Mouse (Mus musculus) erythroblast, embryonic 14.5 days (primary cell): ENCODE data around the gene Kcnt1.

Source experiments
- GATA1 ChIP-seq: IDR thresholded peaks from 2 replicates; pipeline ENCODE4 v1.6.1; 2012; ENCODE audit warnings: low read length, inconsistent platforms, mixed read lengths
- TAL1 ChIP-seq: IDR thresholded peaks from 3 replicates; pipeline ENCODE4 v1.6.1; 2012; ENCODE audit warnings: low read length, inconsistent platforms, mixed read lengths

- TF ChIP-seq TAL1, result no peak
- no peak for TF ChIP-seq GATA1
These were observed 1.9 kb downstream of the Kcnt1 start for GRCm38 (mm10) chr2:25865412-25865811.
